Mouse (Mus musculus): Measurements from ENCODE around the gene Hikeshi.

- peak; percentile 77 for TF ChIP-seq POLR2A (IDR thresholded peaks at IDR 0.05; ENCODE audit: low read depth, low read length)
- peak; percentile 89 for TF ChIP-seq TBP (conservative IDR thresholded peaks at IDR 0.05; ENCODE audit: low read depth, low read length)
- no peak for TF ChIP-seq UBTF (IDR thresholded peaks at IDR 0.05; ENCODE audit: low read depth, low read length)
- TF ChIP-seq HCFC1 (IDR thresholded peaks at IDR 0.05; ENCODE audit: low read depth, low read length), result peak; percentile 98
These were observed at the start of gene Hikeshi for GRCm38 (mm10) chr7:89940571-89941463.

All from CH12.LX (cell line).